ENCODE assay signal across 8 mouse cellular contexts in the genomic region with DNA sequence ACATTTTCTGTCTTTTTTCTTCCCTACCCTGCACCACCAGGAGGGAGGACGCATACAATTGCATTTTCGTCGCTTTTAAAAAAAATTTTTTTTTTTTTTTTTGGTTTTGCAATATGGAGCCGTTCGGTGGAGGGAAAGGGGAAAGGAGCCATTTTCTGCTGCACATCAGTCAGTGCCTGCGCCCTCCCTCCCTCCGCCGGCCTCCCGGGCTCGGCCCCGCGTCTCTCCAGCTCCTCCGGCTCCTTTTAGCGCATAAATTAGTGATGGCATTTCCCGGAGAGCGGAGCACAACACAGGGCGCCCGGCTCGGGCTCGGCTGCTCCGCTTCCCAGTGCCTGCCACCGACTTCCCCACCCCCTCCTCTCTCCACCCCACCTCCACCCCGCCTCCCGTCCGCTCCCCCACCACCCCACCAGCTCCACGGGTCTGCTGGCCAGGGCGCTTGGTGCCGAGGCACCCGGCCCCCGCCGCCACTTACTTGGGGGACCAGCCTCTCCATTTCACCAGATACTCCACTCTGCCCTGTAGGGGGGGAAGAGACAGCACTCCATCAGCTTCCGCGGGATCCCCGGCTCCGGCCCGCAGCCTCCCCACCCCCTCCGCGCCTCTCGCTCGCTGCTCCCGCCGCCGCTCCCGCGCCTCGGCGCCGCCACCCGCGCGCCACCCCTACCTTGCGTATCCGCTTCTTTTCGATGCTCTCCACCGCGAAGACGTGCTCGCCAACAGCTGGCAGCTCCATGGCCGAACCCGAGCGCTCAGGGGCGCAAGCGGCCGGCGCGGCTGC. TPM values are rescaled to one million over a fixed set of nuclear protein-coding genes. Genes with fewer than 3 reads are reported as not detected.
DNase-seq lines count a peak whose midpoint lies in the region; ATAC-seq lines count a peak whose summit lies in the region.

No protein-coding gene starts in this region.

- peak overlapping the region; percentile 80 for H3K4me2 ChIP-seq in limb, embryonic 11.5 days (ENCODE audit: low read depth, severe bottlenecking)
- peak overlapping the region; percentile 91 for H3K4me2 ChIP-seq in midbrain, embryonic 12.5 days (replicated peaks)

- H3K36me3 ChIP-seq in erythroblast, embryonic 14.5 days (ENCODE audit: control insufficient read depth): peaks cover 17% of the 10 kb centered on the region
- no peaks in the 10 kb centered on the region for H3K36me3 ChIP-seq in limb, embryonic 11.5 days (ENCODE audit: control insufficient read depth, insufficient read depth, low read length)
- H3K36me3 ChIP-seq in midbrain, embryonic 12.5 days: peaks cover 10% of the 10 kb centered on the region

- DNase-seq in embryo, embryonic 10 days (ENCODE audit: low spot score): peak; percentile 81
- DNase-seq in heart, adult 11 months: peak; percentile 99
- DNase-seq in kidney, adult 11 months: peak; percentile 80
- DNase-seq in limb, embryonic 11.5 days (ENCODE audit: low spot score): peak; percentile 76
- DNase-seq in spleen, postnatal 4 days (ENCODE audit: low spot score in 2 of 2): peak; percentile 46 to 78

- WGBS in limb, embryonic 11.5 days: under 1% methylated on average over 55 of the region's 66 CpGs
- under 1% methylated on average over 58 of the region's 66 CpGs for whole genome bisulfite sequencing in midbrain, embryonic 12.5 days

- ATAC-seq in erythroblast, adult 5-6 weeks (replicated peaks; ENCODE audit: low FRiP score, poor library complexity, severe bottlenecking): no peak
- ATAC-seq in limb, embryonic 11.5 days (ENCODE audit: insufficient number of reproducible peaks, low FRiP score, low TSS enrichment, low read depth): peak; percentile 10; the same call in 1 of the 2 replicates
- ATAC-seq in midbrain, embryonic 12.5 days (ENCODE audit: low FRiP score, low read depth): peak; percentile 55

- peaks cover 34% of the 10 kb centered on the region for H3K4me1 ChIP-seq in erythroblast, embryonic 14.5 days (ENCODE audit: control insufficient read depth)
- peaks cover 63% of the 10 kb centered on the region for H3K4me1 ChIP-seq in limb, embryonic 11.5 days (ENCODE audit: control insufficient read depth, insufficient read depth, low read length)
- H3K4me1 ChIP-seq in midbrain, embryonic 12.5 days: peaks cover 80% of the 10 kb centered on the region

- no peaks in the 10 kb centered on the region; the same call in 1 of the 2 replicates for H3K9me3 ChIP-seq in erythroblast, embryonic 14.5 days (ENCODE audit: control insufficient read depth, low read length)
- no peaks in the 10 kb centered on the region for H3K9me3 ChIP-seq in limb, embryonic 11.5 days (ENCODE audit: control insufficient read depth, low read length)
- H3K9me3 ChIP-seq in midbrain, embryonic 12.5 days: no peaks in the 10 kb centered on the region

- H3K4me3 ChIP-seq in erythroblast, embryonic 14.5 days (replicated peaks): peak overlapping the region; percentile 67
- H3K4me3 ChIP-seq in limb, embryonic 11.5 days (ENCODE audit: low read depth, low read length): peak overlapping the region; percentile 82
- H3K4me3 ChIP-seq in midbrain, embryonic 12.5 days: peak overlapping the region; percentile 84

- H3K9ac ChIP-seq in limb, embryonic 11.5 days (ENCODE audit: low read length): peak overlapping the region; percentile 89
- peak overlapping the region; percentile 93 for H3K9ac ChIP-seq in midbrain, embryonic 12.5 days (replicated peaks)

- H3K27ac ChIP-seq in limb, embryonic 11.5 days (replicated peaks; ENCODE audit: low read depth, low read length): peak overlapping the region; percentile 94
- peak overlapping the region; percentile 100 for H3K27ac ChIP-seq in midbrain, embryonic 12.5 days (replicated peaks)

- H3K27me3 ChIP-seq in erythroblast, embryonic 14.5 days (ENCODE audit: control insufficient read depth): peaks cover 84% of the 10 kb centered on the region
- H3K27me3 ChIP-seq in limb, embryonic 11.5 days (ENCODE audit: control insufficient read depth, insufficient read depth, low read length): peaks cover 68% of the 10 kb centered on the region
- peaks cover 77% of the 10 kb centered on the region for H3K27me3 ChIP-seq in midbrain, embryonic 12.5 days

RNA-seq across cellular contexts. Expression of a gene that starts 0.6 kb away (rescaled TPM):
- 0.35 and 0.59 TPM in 2 replicates for polyA plus RNA-seq in erythroblast, embryonic 14.5 days (2012)
- 4.8 and 7.7 TPM in 2 replicates for total RNA-seq in erythroblast, adult 5-6 weeks (2015; ENCODE audit: low replicate concordance)
- 4.3 and 9.4 TPM in 2 replicates for total RNA-seq in erythroblast, adult 5-6 weeks (2017; ENCODE audit: low replicate concordance)
- 5.4 and 5.8 TPM in 2 replicates for polyA plus RNA-seq in limb, embryonic 11.5 days (2014; fragmentation: Nextera tagmentation; extraction: Ambion mirVana)
- polyA plus RNA-seq in midbrain, embryonic 12.5 days (2016; fragmentation: Nextera tagmentation; extraction: Ambion mirVana): 12.4 and 15.2 TPM in 2 replicates

RNA-seq across cellular contexts. Expression of a gene that starts 44.7 kb away (rescaled TPM):
- 0.20 and 0.42 TPM in 2 replicates for polyA plus RNA-seq in erythroblast, embryonic 14.5 days (2012)
- total RNA-seq in erythroblast, adult 5-6 weeks (2015; ENCODE audit: low replicate concordance): 0.38 and 0.42 TPM in 2 replicates
- total RNA-seq in erythroblast, adult 5-6 weeks (2017; ENCODE audit: low replicate concordance): 0.70 and 1.4 TPM in 2 replicates
- polyA plus RNA-seq in limb, embryonic 11.5 days (2014; fragmentation: Nextera tagmentation; extraction: Ambion mirVana): 12.2 and 13.4 TPM in 2 replicates
- polyA plus RNA-seq in midbrain, embryonic 12.5 days (2016; fragmentation: Nextera tagmentation; extraction: Ambion mirVana): 12.1 and 15.1 TPM in 2 replicates
